Mouse (Mus musculus): ENCODE data around the gene Pld1.
A peak's percentile ranks its signal among the peaks of the same experiment; 100 is the strongest.

Gene Pld1

DNA sequence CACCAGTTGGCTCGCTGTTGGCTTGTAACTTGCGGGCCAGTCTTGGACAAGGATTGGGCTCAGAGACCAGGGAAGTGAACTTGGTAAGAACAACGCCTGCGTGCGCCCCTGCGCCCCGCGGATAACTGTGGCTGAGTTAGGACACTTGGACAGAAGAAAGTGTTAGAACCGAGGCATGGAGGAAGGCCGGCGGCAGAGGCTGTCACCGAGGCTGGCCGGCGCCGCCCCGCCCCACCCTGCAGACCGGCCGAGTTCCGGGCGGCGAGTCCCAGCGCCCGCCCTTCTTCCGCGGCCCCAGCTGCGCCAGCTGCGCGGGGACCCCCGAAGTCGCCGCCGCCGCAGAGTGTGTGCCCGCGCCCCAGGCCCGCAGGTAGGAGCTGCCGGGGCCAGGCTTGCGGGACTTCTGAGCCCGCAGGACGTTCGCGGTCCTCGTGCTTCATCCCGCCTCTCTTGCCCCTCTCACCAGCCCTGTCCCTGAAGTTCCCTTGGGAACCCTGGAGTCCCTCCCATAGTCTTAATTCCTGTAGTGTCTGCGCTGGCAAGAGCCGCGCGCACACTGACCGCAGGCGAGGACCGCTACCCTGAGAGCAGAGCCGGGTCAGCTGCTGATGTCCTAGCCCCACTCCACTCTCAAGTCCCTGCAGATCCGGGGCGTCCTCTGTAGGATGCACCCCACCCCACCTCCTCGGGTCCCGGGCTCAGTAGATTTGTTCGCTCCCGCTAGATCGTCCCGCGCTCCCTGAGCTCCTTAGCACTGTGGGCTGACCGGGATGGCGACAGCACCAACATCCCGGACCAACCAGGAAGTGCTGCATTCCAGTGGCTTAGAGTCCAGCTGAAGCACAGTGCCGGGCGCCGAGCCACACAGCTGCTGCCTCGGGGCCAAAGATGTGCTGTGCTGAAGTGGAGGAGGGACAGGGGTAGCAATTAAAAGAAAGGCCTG lies at the start of gene Pld1:
TSS of gene Pld1 (plus strand) at position 315 of the 943 bp plus-strand sequence.
- DNase-seq (ENCODE audit: low spot score), result peak; percentile 70

DNA sequence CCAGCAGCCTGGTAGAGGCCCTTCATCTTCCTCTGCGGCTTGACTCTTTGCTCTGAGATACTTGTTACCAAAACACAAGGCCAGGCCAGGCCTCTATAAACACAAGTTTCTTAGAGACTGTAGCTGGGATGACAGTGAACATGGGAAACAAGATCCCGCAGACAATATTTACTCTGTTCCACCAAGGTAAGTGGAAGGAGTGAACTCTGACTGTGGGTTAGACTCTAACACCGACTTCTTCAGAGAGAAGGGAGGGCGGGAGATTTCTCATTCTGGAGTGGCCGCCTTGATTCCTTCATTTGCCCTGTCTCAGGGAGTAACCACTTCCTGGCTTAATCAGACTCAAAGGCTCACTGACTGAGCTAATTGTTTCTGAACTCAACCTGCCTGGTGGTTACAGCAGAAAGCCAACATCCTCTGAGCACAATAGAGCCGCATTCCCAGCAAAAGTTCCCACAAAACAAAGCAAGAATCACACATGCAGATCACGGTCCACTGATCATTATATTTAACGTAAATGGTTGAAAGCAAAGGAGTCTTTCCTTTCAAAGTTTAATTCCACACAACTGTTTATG lies 42.1 kb upstream of the Pld1 start, which contains the start of gene Tmem212:
TSS of gene Tmem212 (minus strand) at position 51 of the 575 bp plus-strand sequence.
- DNase-seq (ENCODE audit: low spot score), result no peak

DNA sequence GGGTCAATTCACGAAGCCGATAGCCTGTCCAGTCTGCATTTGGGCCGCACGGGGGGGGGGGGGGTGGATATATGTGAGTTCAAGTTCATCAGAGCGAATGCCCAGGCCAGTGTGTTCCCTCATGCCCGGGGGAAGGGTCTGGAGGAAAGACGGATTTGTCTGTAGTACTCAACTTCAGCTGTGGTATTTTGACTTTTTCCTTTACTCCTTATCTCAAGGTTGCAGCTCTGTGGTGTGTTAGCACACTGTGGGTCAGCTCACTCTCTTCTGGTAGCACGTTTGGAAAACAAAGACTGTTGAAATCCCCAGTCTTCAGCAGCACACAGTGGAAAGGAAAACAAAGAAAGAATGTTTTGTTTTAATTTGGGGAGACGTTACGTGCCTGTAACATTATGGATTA lies 40.3 kb upstream of the Pld1 start:
- no peak for DNase-seq (ENCODE audit: low spot score)

DNA sequence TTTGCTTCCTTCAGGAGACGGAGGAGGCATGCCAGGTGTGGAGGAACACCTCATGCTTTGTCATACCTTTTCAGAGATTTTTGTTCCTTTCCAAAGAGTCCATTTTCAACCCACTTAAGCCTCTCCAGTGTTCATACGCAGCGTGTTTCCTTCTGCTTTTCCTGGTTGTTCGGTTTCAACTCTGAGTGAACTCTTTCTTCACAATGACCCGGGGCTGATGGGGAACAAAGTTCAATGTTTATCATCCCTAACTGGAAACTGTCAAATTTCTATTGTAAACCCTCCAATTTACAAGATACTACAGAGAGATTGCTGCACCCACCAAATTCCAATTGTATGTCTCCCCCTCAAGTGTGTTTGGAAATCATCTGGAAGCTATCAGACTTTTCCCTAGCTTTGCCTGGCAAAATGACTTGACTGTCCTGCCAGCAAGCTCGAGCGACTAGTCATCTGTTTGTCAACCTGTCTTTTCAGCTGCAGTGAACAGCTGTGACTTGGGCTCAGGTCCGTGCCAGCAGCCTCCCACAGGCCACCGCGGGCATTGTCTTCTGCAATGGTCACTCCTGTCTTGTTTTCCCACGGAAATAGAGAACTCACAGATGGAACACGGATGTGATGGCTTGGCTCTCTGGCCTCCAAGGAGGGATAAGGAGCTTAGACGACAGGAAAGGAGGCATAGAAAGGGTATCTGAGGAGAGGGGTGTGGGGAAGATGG lies 39.3 kb upstream of the Pld1 start:
- DNase-seq (ENCODE audit: low spot score), result no peak

DNA sequence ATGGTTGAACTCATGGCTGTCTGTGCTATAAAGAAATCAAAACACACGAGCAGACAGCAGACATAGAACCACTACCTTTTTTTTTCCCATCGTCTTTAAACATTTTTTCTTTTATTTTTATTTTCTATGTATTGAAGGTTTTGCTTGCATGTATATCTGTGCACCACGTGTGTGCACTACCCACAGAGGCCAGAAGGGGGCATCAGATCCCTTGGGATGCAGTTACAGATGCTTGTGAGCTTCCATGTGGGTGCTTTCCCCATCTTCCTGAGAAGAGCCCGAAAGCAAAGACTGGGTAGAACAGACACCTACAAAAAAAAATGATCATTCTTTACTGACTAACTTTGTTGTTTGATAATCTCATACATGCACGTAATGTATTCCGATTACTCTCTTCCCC lies 36.6 kb upstream of the Pld1 start:
- no peak for DNase-seq (ENCODE audit: low spot score)

DNA sequence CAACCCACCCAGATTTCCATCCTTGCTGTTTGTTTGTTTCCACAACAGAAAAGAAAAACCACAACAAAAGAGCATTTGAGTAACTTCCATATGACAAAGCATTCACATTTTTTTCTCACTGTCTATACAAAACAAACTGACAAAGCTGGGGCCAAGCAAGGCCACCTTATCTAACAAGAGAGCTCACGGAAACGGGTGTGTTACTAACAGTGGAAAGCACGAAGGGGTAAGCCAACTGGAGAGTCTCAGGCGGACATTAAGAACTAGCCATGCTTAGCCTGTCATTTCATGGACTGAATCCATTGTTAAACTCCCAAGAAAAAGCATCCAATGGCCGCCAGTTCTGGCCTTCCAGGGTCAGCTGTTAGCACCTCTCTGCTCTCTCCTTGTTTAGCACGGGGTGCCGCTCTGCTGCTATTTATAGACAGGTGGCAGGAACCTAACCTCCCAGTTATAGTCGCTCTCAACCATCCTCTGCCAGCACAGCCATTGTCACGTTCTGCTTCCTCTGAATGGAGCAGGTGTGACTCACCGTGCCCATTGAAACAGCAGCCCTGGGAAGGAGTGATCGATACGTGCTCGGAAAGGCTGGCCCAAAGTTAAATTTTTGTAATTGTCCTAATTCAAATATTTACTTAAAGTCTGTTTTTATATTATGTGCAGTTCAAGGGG lies 33.7 kb upstream of the Pld1 start:
- no peak for DNase-seq (ENCODE audit: low spot score)

DNA sequence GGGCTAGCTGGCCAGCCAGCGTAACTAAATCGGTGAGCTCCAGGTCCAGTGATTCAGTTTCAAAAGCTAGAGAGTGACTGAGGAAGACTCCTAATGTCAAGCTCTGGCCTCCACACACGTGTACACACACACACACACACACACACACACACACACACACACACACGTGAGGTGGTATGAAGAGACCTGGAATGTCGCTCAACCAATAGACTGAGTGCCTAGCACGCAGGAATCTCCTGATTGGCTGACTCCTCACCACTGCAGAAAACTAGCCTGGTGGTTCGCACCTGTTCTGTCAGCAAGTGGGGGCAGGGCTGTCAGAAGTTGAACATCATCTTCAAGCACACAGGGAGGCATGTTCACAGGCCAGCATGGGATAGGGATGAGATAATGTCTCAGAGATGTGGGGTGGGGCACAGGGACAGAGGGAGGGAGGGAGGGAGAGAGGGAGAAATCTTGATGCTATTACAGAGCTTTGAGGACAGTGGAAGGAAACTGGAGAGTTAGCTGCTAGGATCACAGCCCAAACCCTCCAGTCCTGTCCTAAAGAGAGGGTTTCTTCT lies 31.8 kb upstream of the Pld1 start:
- DNase-seq (ENCODE audit: low spot score), result no peak

DNA sequence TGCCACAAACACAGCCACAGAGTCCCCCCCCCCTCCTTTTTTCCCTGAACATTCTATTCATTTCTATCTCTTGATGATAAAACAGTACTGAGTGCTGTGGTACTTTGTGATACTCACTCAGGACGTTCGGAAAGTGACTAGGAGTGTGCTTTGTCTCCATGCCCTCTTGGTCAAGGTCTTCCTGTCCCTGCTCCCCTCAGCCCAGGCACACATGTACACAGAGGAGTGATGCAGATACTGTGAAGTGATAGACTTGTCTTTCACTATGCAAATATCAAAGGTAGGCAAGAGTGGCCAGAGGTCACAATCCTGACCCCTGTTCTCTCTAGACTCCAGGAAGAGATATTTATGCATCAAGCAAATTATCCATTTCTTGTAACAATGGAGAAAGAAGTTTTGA lies 31.2 kb upstream of the Pld1 start:
- no peak for DNase-seq (ENCODE audit: low spot score)

DNA sequence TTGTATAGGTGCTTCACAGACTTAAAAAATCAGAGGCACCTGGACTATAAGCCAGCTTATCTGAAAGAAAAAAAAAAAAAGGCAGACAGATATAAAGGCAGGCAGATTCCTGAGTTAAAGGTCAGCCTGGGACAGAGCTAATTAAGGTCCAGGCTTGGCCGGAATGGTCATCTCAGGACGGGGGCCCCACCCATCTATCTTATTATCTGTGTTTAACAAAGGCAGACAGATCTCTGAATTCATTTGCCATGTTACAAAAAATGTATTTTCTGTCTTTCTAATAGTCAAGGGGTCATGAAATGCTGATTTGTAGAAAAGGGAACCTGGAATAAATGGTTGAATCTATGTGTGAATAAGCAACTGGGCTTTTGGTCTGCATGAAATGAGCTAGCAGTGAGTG lies 30.2 kb upstream of the Pld1 start:
- no peak for DNase-seq (ENCODE audit: low spot score)

DNA sequence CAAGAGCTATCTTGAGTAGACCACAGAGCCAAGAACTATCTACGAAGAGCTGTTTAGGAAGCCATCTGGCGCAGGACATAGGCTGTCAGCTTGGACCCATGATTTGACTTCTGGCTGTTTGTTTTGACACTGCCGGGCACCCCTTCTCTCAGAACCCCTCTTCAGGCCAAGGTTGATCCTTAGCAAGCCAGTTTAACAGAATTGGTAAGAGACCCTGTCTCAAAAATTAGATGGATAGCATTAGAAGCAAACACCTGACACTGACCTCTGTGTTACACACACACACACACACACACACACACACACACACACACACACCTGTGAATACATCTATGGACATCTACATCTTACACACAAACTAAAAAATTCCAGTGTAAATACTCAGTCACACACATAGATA lies 29.5 kb upstream of the Pld1 start:
- no peak for DNase-seq (ENCODE audit: low spot score)

DNA sequence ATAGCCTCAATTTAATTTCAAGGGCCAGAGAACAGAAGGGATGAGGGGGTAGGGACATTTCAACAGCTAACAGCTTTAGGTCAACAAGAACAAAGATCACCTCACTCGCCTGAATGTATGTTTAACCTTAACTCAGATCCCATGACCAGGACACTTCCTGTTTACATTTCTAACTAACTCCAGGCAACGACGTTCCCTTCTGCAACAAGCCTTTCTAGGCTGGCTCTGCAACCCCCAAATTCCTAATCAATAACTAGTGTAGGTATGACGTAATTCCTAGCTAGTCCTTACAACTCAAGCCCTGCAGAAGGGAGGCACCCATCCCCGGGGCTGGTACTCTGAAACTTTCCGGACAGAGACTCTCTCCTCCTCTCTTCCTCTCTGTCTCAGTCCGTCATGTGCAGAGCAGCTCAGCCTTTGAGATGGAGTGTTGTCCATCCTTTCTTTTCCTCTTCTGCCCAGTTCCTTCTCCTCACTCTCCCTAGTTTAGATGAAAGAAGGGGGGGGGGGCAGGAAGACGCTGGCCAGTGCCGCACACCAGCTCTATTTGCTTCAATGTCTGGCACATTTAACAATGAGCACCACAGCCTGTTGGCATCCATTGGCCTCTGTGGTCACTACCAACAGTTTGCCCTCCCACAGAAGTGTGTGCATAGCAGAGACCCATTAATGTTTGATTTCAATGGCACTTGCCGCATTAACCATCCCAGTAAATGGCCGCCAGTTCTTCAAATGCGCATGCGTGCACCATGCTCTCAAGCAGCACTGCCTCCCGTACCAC lies 19.6 kb upstream of the Pld1 start:
- DNase-seq (ENCODE audit: low spot score), result no peak

DNA sequence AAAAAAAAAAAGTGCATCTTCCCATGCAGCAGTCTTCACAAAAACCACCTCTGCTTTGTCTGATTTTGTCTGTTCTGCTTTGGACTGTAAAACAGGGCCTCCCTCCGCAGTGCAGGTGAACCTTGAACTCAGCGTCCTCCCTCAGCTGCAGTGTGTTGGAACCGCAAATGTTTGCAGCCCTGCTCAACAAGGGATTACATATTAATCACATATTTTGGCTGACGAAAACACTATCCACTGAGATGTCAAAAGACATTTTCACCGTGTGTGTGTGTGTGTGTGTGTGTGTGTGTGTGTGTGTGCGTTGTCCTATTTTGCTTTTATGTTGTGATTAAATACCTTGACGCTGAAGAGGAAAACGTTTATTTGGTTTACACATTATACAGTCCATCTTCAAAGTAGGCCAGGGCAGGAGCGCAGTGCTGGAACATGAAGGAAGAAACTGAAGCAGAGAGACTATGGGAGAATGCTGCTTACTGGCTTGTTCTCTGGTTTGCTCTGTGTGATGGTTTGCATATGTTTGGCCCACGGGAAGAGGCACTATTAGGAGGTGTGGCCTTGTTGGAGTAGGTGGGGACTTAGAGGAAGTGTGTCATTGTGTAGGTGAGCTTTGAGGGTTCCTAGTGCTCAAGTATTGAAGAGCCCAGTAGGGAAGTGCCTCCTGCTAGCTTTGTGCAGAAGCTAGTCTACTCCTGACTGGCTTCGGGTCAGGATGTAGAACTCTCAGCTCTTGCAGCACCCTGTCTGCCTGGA lies 17.1 kb upstream of the Pld1 start:
- no peak for DNase-seq (ENCODE audit: low spot score)

DNA sequence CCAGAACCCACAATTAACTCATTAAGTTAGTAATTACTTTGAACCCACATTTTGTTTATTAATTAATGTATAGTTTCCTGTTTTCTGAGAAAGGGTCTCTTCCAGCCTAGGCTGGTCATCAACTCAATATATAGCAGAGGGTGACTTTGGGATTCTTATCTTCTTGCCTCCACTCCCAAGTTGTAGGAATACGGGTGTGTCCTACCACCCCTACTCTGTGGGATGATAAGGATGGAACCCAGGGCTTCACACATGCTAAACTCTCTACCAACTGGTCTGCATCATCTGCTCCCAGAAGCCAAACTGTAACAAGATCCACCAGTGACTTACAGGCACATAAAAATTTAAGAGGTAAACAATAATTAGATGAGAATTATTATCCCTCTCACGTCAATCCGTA lies 14.5 kb upstream of the Pld1 start:
- DNase-seq (ENCODE audit: low spot score), result no peak

DNA sequence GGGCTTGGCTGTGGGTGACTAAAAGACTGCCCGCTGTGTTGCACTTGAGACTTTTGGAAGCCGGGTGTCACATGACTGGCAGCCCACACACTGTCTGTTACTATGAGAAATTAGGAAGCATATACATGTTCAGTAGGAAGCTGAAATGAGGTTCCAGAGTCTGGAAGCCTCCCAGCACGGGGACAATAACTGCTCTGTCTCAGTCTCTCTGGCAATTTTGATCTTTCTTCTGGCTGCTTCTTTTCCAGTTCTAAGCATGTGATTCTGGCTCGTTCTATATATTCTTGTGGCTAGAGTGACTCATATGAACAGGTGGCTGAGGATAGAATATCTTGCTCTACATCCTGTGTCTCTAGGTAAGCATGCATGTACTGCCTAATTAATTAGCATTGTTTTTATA lies 9.3 kb upstream of the Pld1 start:
- no peak for DNase-seq (ENCODE audit: low spot score)

DNA sequence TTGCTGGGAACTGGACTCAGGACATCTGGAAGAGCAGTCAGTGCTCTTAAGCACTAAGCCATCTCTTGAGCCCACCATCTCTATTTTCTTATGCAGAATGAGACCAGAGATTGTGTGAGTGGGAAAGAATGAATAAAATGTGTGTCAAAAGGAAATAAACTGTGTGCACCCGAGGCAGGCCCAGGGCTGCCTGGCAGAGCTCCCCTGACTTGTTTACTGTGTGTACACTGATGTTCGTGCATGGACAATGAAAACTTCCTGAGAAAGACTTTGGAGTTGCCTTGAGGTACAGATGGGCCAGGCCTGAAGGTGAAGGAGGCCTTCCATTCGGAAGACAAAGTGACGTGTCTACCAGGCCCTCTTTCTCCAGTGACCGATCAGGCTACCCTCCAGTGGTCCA lies 6.1 kb upstream of the Pld1 start:
- no peak for DNase-seq (ENCODE audit: low spot score)

DNA sequence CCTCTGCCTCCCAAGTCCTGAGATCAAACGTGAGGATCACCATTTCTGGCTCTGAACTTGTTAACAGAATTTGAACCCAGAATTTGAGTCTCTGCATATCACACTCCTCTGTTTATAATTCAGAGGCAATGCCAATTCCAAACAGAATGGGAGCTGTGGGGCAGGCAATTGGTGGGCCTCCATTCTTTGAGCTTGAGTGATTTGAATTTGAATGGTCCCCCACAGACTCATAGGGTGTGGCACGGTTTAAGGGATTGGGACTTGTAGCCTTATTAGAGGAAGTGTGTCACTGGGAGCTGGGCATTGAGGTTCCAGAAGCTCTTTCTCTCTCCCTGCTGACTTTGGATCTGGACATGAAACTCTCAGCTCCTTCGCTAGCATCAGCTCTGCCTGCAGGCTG lies 2.9 kb upstream of the Pld1 start:
- DNase-seq (ENCODE audit: low spot score), result no peak

DNA sequence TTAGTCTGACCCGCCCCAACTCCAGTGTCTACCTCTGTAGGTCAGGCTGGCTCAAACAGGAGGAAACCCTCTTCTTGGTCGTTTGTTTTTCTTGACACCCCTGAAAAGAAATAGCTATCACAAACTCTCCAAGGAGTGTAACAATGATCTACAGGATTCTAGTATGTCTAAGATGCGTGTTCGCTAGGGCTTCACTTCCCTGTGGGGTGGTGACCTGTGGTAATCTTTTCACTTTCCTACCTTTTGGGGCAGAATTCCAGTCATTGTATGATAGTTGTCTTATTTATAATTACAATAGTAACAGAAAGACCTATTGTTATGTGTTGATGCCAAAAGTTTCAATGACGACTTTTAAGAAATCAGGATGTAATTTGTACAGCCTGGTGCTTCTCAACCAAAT lies 1.8 kb upstream of the Pld1 start:
- DNase-seq (ENCODE audit: low spot score), result no peak

DNA sequence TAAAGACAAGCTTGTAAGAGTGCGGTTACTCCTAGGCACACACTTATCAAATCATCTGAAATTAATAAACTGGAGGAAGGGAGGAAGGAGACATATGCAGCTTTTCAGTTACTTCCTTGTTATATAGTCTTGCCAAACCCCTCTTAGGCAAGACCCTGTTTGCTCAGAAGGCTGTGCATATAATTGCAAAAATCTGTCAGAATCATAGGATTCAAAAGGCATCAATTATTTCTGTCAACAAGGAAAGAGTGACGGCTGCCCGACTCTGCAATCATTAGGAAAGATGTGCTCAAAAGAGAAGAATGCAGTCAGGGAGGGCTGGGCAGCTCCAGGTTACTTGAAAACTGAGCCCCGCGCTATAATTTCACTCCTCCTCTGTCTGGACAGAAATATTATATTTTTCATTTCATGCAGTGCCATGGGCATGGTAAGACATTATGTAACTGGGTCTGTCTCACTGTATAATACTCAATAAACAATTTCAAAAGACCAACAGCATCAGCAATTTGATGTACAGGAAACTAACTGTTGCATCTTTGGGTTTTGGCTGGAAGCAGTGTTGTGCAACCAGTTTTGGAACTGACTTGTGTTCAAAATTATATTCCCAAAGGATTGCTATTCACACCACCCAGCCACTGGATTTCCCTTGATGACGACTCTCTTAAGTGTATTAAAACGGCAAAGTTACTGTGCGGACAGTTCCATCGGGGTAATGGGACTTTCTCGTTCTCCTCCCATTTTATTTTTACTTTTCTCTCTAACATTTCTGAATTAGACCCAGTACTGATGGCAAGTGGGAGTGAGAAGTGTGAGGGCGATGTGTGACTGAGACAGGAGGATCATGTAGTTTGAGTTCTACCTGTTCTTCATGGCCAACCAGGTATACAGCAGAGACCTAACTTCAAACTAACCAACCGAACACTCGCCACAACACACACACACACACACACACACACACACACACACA lies 1.1 kb upstream of the Pld1 start:
- DNase-seq (ENCODE audit: low spot score), result no peak

DNA sequence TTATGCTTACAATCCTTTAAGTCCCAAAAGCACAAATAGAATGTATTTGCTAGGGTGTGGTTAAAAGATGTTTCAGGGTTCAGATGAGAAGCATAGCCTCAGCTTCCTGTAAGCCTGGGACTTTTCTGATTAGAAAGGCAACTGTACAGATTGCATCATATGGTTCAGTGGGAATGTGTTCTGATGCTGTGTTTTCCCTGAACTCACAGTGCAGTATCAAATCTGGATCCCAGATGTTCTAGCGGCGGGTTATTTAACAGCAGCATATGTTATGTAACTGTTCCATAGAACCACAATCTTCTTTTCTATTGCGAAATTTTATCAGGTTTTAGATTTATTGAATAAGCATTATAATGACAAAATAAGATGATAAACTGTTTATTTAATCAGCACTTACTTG lies 3.1 kb downstream of the Pld1 start:
- DNase-seq (ENCODE audit: low spot score), result no peak
